Mouse (Mus musculus) heart, embryonic 13.5 days (tissue): ENCODE results near the gene 1810055G02Rik. TPM values are rescaled to one million over a fixed set of nuclear protein-coding genes. Genes with fewer than 3 reads are reported as not detected.
A peak's percentile ranks its signal among the peaks of the same experiment; 100 is the strongest.

Experiments used
- ATAC-seq: fragments of 200-750 bp; cut with Nextera tagmentation; 2 replicates; pipeline ENCODE4 v1.8.0; 2017; ENCODE audit warnings: moderate TSS enrichment; ENCODE audit not compliant: insufficient number of reproducible peaks, low FRiP score, low TSS enrichment; ENCODE audit errors: extremely low read depth
- H3K27ac ChIP-seq: fragments of 300-500 bp; sonication (generic); replicated peaks from 2 replicates; pipeline ENCODE4 v1.5.1; 2015; ENCODE audit warnings: moderate library complexity, mild to moderate bottlenecking, inconsistent platforms
- H3K27me3 ChIP-seq: fragments of 300-500 bp; sonication (generic); replicated peaks from 2 replicates; pipeline ENCODE4 v1.6.1; 2015; ENCODE audit warnings: mild to moderate bottlenecking, inconsistent platforms
- H3K36me3 ChIP-seq: fragments of 300-500 bp; sonication (generic); 2 replicates; pipeline ENCODE4 v1.6.1; 2015; ENCODE audit warnings: mild to moderate bottlenecking, inconsistent platforms
- H3K4me1 ChIP-seq: fragments of 300-500 bp; sonication (generic); 2 replicates; pipeline ENCODE4 v1.6.1; 2015; ENCODE audit warnings: inconsistent platforms
- H3K4me2 ChIP-seq: fragments of 300-500 bp; sonication (generic); 2 replicates; pipeline ENCODE4 v1.6.1; 2015; ENCODE audit warnings: inconsistent platforms, mild to moderate bottlenecking, moderate library complexity
- H3K4me3 ChIP-seq: fragments of 300-500 bp; sonication (generic); 2 replicates; pipeline ENCODE4 v1.5.1; 2015; ENCODE audit warnings: moderate library complexity, mild to moderate bottlenecking, inconsistent platforms
- H3K9ac ChIP-seq: fragments of 300-500 bp; sonication (generic); 2 replicates; pipeline ENCODE4 v1.6.1; 2015; ENCODE audit warnings: inconsistent platforms, mild to moderate bottlenecking, moderate library complexity
- H3K9me3 ChIP-seq: fragments of 300-500 bp; sonication (generic); 2 replicates; pipeline ENCODE4 v1.6.1; 2016; ENCODE audit warnings: inconsistent platforms
- WGBS: fragments of 180-500 bp; shearing (Covaris S2); methylation state at CpG from one replicate; pipeline ENCODE4 v1.1.7; 2015; ENCODE audit warnings: mixed read lengths; 5-methylcytosine and 5-hydroxymethylcytosine counted together
- polyA plus RNA-seq: library from polyadenylated mRNA; unstranded; fragments of >200 nt; fragmentation: Nextera tagmentation; extraction: Ambion mirVana; gene quantifications from 2 replicates; pipeline ENCODE4 v1.2.1, GENCODE M21; 2015

Gene 1810055G02Rik
- 24.1 and 26.2 TPM in 2 replicates for polyA plus RNA-seq

- H3K4me1 ChIP-seq, result peaks cover 17% of the 10 kb centered on the region
- no peaks in the 10 kb centered on the region for H3K27me3 ChIP-seq
- no peaks in the 10 kb centered on the region for H3K9me3 ChIP-seq
- peak within 1 kb of the TSS; percentile 81 for H3K4me3 ChIP-seq
- under 1% methylated on average over 61 of the region's 61 CpGs for WGBS
- peak; percentile 97 for ATAC-seq
- no peaks in the 10 kb centered on the region for H3K36me3 ChIP-seq
- peak within 1 kb of the TSS; percentile 88 for H3K9ac ChIP-seq
- peak within 1 kb of the TSS; percentile 86 for H3K4me2 ChIP-seq
- H3K27ac ChIP-seq, result peak within 1 kb of the TSS; percentile 83
Observed at GRCm38 (mm10) chr19:3708078-3709012, at the start of gene 1810055G02Rik. Gene 1810055G02Rik (plus strand): TSS chr19:3708293.

GRCm38 (mm10) chr19:3665510-3665909 lies 42.6 kb upstream of the 1810055G02Rik start:
- 55% methylated on average over 5 of the region's 5 CpGs for WGBS
- Histone ChIP-seq H3K9ac (peak overlapping the region; percentile 1; the same call in 1 of the 2 replicates), H3K4me3 (no peak overlapping the region), H3K4me1 (peaks cover 58% of the 10 kb centered on the region), H3K27ac (peak overlapping the region; percentile 54), H3K36me3 (no peaks in the 10 kb centered on the region), H3K9me3 (no peaks in the 10 kb centered on the region), H3K4me2 (no peak overlapping the region), H3K27me3 (no peaks in the 10 kb centered on the region)
- no peak for ATAC-seq

- Histone ChIP-seq H3K27ac (peak overlapping the region; percentile 54), H3K36me3 (no peaks in the 10 kb centered on the region; the same call in 1 of the 2 replicates), H3K9ac (no peak overlapping the region), H3K9me3 (no peaks in the 10 kb centered on the region), H3K27me3 (no peaks in the 10 kb centered on the region), H3K4me3 (no peak overlapping the region), H3K4me1 (peaks cover 59% of the 10 kb centered on the region), H3K4me2 (no peak overlapping the region)
- 76% methylated on average over 2 of the region's 2 CpGs for WGBS
- no peak for ATAC-seq
Observed at GRCm38 (mm10) chr19:3666632-3667031, 41.5 kb upstream of the 1810055G02Rik start.

- Histone ChIP-seq H3K27ac (peak overlapping the region; percentile 54), H3K9me3 (no peaks in the 10 kb centered on the region), H3K9ac (no peak overlapping the region), H3K36me3 (peaks cover 6% of the 10 kb centered on the region), H3K4me3 (no peak overlapping the region), H3K4me1 (peaks cover 59% of the 10 kb centered on the region), H3K4me2 (no peak overlapping the region), H3K27me3 (no peaks in the 10 kb centered on the region)
- ATAC-seq, result no peak
- WGBS, result 66% methylated on average over 6 of the region's 6 CpGs
Observed at GRCm38 (mm10) chr19:3667155-3667895, 40.8 kb upstream of the 1810055G02Rik start.

- peaks cover 4% of the 10 kb centered on the region; the same call in 1 of the 2 replicates for H3K9me3 ChIP-seq
- no peak overlapping the region for H3K4me2 ChIP-seq
- no peak overlapping the region for H3K4me3 ChIP-seq
- WGBS, result 73% methylated on average over 11 of the region's 11 CpGs
- no peaks in the 10 kb centered on the region for H3K27me3 ChIP-seq
- ATAC-seq, result no peak
- H3K9ac ChIP-seq, result no peak overlapping the region
- H3K4me1 ChIP-seq, result peaks cover 59% of the 10 kb centered on the region
- peak overlapping the region; percentile 24; the same call in 1 of the 2 replicates for H3K27ac ChIP-seq
- peaks cover 13% of the 10 kb centered on the region for H3K36me3 ChIP-seq
Observed at GRCm38 (mm10) chr19:3667979-3668378, 40.1 kb upstream of the 1810055G02Rik start.

- Histone ChIP-seq H3K4me2 (no peak overlapping the region), H3K9ac (no peak overlapping the region)
- no peak for ATAC-seq
Observed at GRCm38 (mm10) chr19:3668551-3668950, 39.5 kb upstream of the 1810055G02Rik start.

GRCm38 (mm10) chr19:3669100-3669499 lies 39.0 kb upstream of the 1810055G02Rik start:
- no peak overlapping the region for H3K4me3 ChIP-seq
- 47% methylated on average over 13 of the region's 13 CpGs for whole genome bisulfite sequencing
- peaks cover 61% of the 10 kb centered on the region for H3K4me1 ChIP-seq

More at GRCm38 (mm10) chr19:3668551-3668950, 39.5 kb upstream of the 1810055G02Rik start:
- H3K36me3 ChIP-seq, result peaks cover 18% of the 10 kb centered on the region
- H3K27ac ChIP-seq, result peak overlapping the region; percentile 65
- peaks cover 59% of the 10 kb centered on the region for H3K4me1 ChIP-seq
- H3K9me3 ChIP-seq, result peaks cover 8% of the 10 kb centered on the region; the same call in 1 of the 2 replicates
- H3K27me3 ChIP-seq, result no peaks in the 10 kb centered on the region
- no peak overlapping the region for H3K4me3 ChIP-seq
- 75% methylated on average over 10 of the region's 10 CpGs for WGBS

GRCm38 (mm10) chr19:3673149-3673548 lies 34.9 kb upstream of the 1810055G02Rik start:
- Histone ChIP-seq H3K9me3 (peaks cover 8% of the 10 kb centered on the region), H3K4me3 (no peak overlapping the region), H3K4me2 (no peak overlapping the region), H3K9ac (no peak overlapping the region), H3K36me3 (peaks cover 24% of the 10 kb centered on the region), H3K27ac (no peak overlapping the region), H3K4me1 (peaks cover 33% of the 10 kb centered on the region), H3K27me3 (no peaks in the 10 kb centered on the region)
- WGBS, result 85% methylated on average over 2 of the region's 2 CpGs
- no peak for ATAC-seq

More at GRCm38 (mm10) chr19:3669100-3669499, 39.0 kb upstream of the 1810055G02Rik start:
- 0 out of 2 replicates have a peak overlapping the region, but pooled peaks have one; percentile 33 for H3K9ac ChIP-seq
- no peaks in the 10 kb centered on the region for H3K27me3 ChIP-seq
- ATAC-seq, result no peak
- peaks cover 8% of the 10 kb centered on the region; the same call in 1 of the 2 replicates for H3K9me3 ChIP-seq
- peak overlapping the region; percentile 65 for H3K27ac ChIP-seq
- H3K4me2 ChIP-seq, result peak overlapping the region; percentile 8; the same call in 1 of the 2 replicates
- peaks cover 23% of the 10 kb centered on the region for H3K36me3 ChIP-seq

- Histone ChIP-seq H3K9me3 (peaks cover 8% of the 10 kb centered on the region), H3K4me2 (no peak overlapping the region), H3K27ac (no peak overlapping the region), H3K36me3 (peaks cover 24% of the 10 kb centered on the region), H3K4me3 (no peak overlapping the region), H3K27me3 (no peaks in the 10 kb centered on the region), H3K9ac (no peak overlapping the region), H3K4me1 (peaks cover 24% of the 10 kb centered on the region)
- 79% methylated on average over 8 of the region's 8 CpGs for WGBS
- ATAC-seq, result no peak
Observed at GRCm38 (mm10) chr19:3674122-3674855, 33.8 kb upstream of the 1810055G02Rik start.

- Histone ChIP-seq H3K36me3 (no peaks in the 10 kb centered on the region), H3K9me3 (no peaks in the 10 kb centered on the region; the same call in 1 of the 2 replicates), H3K4me3 (no peak overlapping the region; the same call in 1 of the 2 replicates), H3K9ac (peak overlapping the region; percentile 56; the same call in 1 of the 2 replicates), H3K27me3 (no peaks in the 10 kb centered on the region), H3K27ac (peak overlapping the region; percentile 83), H3K4me2 (peak overlapping the region; percentile 50), H3K4me1 (peaks cover 57% of the 10 kb centered on the region)
- no peak for ATAC-seq
- 86% methylated on average over 7 of the region's 7 CpGs for WGBS
Observed at GRCm38 (mm10) chr19:3680732-3681131, 27.4 kb upstream of the 1810055G02Rik start.
